Mouse (Mus musculus): ENCODE data around the gene Fam69b. TPM values are rescaled to one million over a fixed set of nuclear protein-coding genes. Genes with fewer than 3 reads are reported as not detected.
"Not testable (repeated sequence)": the region's sequence is repeated elsewhere in the genome, so short reads cannot be mapped to it uniquely, and the experiment has no call there.

The Fam69b gene
- polyA plus RNA-seq, 1 experiment, result 4.2 TPM

DNA sequence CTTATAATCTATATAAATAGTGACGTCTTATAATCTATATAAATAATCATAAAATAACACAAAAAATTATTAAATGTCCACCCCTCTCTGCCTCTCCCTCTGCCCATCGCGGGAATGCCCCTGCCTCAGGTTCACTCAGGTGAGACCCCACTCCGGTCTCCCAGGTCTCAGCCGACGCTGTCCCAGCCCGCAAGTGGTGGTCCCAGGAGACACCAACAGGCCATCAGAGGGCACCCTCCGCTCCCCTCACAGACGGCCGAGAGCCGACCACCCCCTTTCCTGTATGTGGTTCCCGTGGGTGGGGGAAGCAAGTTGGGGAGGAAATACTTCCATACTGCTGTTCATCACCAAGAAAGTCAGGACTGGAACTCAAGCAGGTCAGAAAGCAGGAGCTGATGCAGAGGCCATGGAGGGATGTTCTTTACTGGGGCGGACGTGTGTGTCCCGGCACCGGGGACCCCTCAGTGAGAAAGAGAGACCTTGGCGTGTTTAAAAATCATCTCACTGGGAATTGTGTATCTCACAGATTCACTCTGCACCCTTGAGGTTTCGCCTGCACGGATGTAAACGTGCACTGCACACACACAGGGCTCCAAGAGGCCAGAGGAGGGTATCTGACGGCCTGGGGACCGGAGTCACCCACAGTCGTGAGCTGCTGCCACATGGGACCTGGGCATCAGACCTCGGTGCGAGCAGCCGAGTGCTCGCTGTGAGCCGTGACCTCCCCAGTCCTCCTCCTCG, 33.7 kb downstream of the Fam69b start:
- H3K4me3 ChIP-seq (replicated peaks; ENCODE audit: control insufficient read depth, low read depth, low read length), result no peak overlapping the region
- H3K4me1 ChIP-seq (ENCODE audit: control insufficient read depth, insufficient read depth, low read length), result no peaks in the 10 kb centered on the region; the same call in 1 of the 2 replicates
- 49% methylated on average over 29 of the region's 29 CpGs for WGBS
- no peak overlapping the region for H3K27ac ChIP-seq (ENCODE audit: control insufficient read depth, insufficient read depth, low read depth, low read length, poor library complexity)
- TF ChIP-seq POLR2A (IDR thresholded peaks at IDR 0.05; ENCODE audit: borderline replicate concordance, control insufficient read depth, low read depth, low read length) (no peak), CTCF (IDR thresholded peaks at IDR 0.05; ENCODE audit: control insufficient read depth, insufficient read depth, low read length) (no peak)

DNA sequence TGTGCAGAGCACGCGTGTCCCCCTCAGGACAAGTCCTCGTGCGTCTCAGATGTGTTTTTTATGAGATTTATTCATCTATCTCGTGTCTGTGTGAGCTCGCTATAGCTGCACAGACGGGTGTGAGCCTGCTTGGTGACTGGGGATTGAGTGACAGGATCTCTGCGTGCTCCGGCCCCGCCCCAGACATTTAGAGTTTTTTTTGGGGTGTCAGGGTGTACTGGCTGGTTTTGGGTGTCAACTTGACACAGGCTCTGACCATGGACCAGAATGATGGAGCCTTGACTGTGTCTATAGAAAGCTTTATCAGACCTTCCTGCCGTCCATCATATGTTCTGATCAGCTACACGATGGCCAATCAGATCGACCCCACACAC, 34.2 kb downstream of the Fam69b start:
- Histone ChIP-seq H3K4me3 (replicated peaks; ENCODE audit: control insufficient read depth, low read depth, low read length) (no peak overlapping the region), H3K27ac (ENCODE audit: control insufficient read depth, insufficient read depth, low read depth, low read length, poor library complexity) (no peak overlapping the region), H3K4me1 (ENCODE audit: control insufficient read depth, insufficient read depth, low read length) (no peaks in the 10 kb centered on the region; the same call in 1 of the 2 replicates)
- 81% methylated on average over 13 of the region's 13 CpGs for WGBS
- no peak for TF ChIP-seq POLR2A (IDR thresholded peaks at IDR 0.05; ENCODE audit: borderline replicate concordance, control insufficient read depth, low read depth, low read length)
- TF ChIP-seq CTCF (IDR thresholded peaks at IDR 0.05; ENCODE audit: control insufficient read depth, insufficient read depth, low read length), result no peak

DNA sequence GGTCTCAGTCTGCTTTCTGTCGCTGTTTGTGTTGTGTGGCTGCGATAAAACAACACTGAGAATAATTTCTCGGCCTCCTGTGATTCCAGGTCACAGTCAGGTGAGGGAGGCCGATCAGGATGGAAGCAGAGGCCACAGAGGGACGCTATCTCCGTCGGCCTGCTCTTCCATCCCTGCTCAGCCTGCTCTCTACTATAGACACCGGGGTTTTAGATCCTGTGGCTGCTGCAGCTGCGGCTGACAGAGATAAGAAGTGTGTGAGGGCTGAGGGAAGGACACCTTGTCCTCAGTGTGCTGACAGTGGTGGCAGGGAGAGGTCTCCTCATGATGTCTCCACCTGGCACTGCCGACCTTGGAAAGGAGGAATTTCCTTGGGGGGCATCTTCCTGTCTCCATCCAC, 34.9 kb downstream of the Fam69b start:
- no peak for TF ChIP-seq CTCF (IDR thresholded peaks at IDR 0.05; ENCODE audit: control insufficient read depth, insufficient read depth, low read length)
- TF ChIP-seq POLR2A (IDR thresholded peaks at IDR 0.05; ENCODE audit: borderline replicate concordance, control insufficient read depth, low read depth, low read length), result no peak
- Histone ChIP-seq H3K27ac (ENCODE audit: control insufficient read depth, insufficient read depth, low read depth, low read length, poor library complexity) (no peak overlapping the region), H3K4me1 (ENCODE audit: control insufficient read depth, insufficient read depth, low read length) (peaks cover 1% of the 10 kb centered on the region; the same call in 1 of the 2 replicates), H3K4me3 (replicated peaks; ENCODE audit: control insufficient read depth, low read depth, low read length) (no peak overlapping the region)
- 64% methylated on average over 10 of the region's 10 CpGs for WGBS

GRCm38 (mm10) chr2:26663551-26663950, 35.3 kb downstream of the Fam69b start:
- not testable (repeated sequence) for H3K4me1 ChIP-seq (ENCODE audit: control insufficient read depth, insufficient read depth, low read length); H3K4me3 ChIP-seq (replicated peaks; ENCODE audit: control insufficient read depth, low read depth, low read length); H3K27ac ChIP-seq (ENCODE audit: control insufficient read depth, insufficient read depth, low read depth, low read length, poor library complexity)
- WGBS, result 70% methylated on average over 1 of the region's 1 CpGs
- TF ChIP-seq CTCF (IDR thresholded peaks at IDR 0.05; ENCODE audit: control insufficient read depth, insufficient read depth, low read length), result peak; percentile 36; the same call in 1 of the 2 replicates

- TF ChIP-seq CTCF (IDR thresholded peaks at IDR 0.05; ENCODE audit: control insufficient read depth, insufficient read depth, low read length), result no peak
- TF ChIP-seq POLR2A (IDR thresholded peaks at IDR 0.05; ENCODE audit: borderline replicate concordance, control insufficient read depth, low read depth, low read length), result no peak
- no peak overlapping the region for H3K4me3 ChIP-seq (replicated peaks; ENCODE audit: control insufficient read depth, low read depth, low read length)
- H3K27ac ChIP-seq (ENCODE audit: control insufficient read depth, insufficient read depth, low read depth, low read length, poor library complexity), result no peak overlapping the region
- H3K4me1 ChIP-seq (ENCODE audit: control insufficient read depth, insufficient read depth, low read length), result peaks cover 3% of the 10 kb centered on the region; the same call in 1 of the 2 replicates
Observed at GRCm38 (mm10) chr2:26668746-26669145, 40.5 kb downstream of the Fam69b start.

DNA sequence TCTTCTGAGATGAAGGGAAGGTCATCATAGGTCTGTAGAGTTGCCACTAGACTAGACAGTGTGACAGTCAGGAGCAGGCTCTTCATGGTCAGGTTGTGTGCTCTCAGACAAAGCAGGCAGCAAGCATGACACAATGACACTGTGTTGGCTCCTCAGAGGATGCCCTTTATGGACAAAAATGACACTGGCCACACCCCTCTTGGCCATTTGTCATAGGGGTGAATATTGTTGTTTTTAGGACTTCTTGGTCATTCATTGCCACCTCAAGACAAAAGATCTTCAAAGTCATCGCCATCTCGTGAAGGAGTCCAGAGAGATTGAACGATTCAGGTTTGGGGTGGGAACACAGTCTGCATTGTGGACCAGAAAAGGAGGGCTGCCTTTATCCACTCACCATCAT, 42.9 kb downstream of the Fam69b start, which contains the start of gene Lcn4:
TSS of gene Lcn4 (minus strand) at position 101 of the 400 bp plus-strand sequence.
- H3K27ac ChIP-seq (ENCODE audit: control insufficient read depth, insufficient read depth, low read depth, low read length, poor library complexity), result no peak within 1 kb of the TSS
- H3K4me3 ChIP-seq (replicated peaks; ENCODE audit: control insufficient read depth, low read depth, low read length), result no peak within 1 kb of the TSS
- TF ChIP-seq CTCF (IDR thresholded peaks at IDR 0.05; ENCODE audit: control insufficient read depth, insufficient read depth, low read length) (no peak), POLR2A (IDR thresholded peaks at IDR 0.05; ENCODE audit: borderline replicate concordance, control insufficient read depth, low read depth, low read length) (no peak)
- peaks cover 3% of the 10 kb centered on the region; the same call in 1 of the 2 replicates for H3K4me1 ChIP-seq (ENCODE audit: control insufficient read depth, insufficient read depth, low read length)
- WGBS, result 74% methylated on average over 3 of the region's 3 CpGs

Other genes starting within 250 kb of the Fam69b start
- 25.2 and 42.6 TPM in 2 replicates for gene Snapc4, start 247.8 kb upstream of the Fam69b start, polyA plus RNA-seq (2011; ENCODE audit: insufficient read depth, insufficient read length, low replicate concordance, missing spikeins)
- gene Entr1, start 239.1 kb upstream of the Fam69b start, polyA plus RNA-seq (2011; ENCODE audit: insufficient read depth, insufficient read length, low replicate concordance, missing spikeins), result 56.8 and 78.4 TPM in 2 replicates
- 25.5 and 34.2 TPM in 2 replicates for gene Pmpca, start 239.1 kb upstream of the Fam69b start, polyA plus RNA-seq (2011; ENCODE audit: insufficient read depth, insufficient read length, low replicate concordance, missing spikeins)
- 10.7 and 21.5 TPM in 2 replicates for gene Inpp5e, start 219.3 kb upstream of the Fam69b start, polyA plus RNA-seq (2011; ENCODE audit: insufficient read depth, insufficient read length, low replicate concordance, missing spikeins)
- gene Sec16a, start 183.2 kb upstream of the Fam69b start, polyA plus RNA-seq (2011; ENCODE audit: insufficient read depth, insufficient read length, low replicate concordance, missing spikeins), result 5.8 and 30.1 TPM in 2 replicates
- gene Notch1, start 111.8 kb upstream of the Fam69b start, polyA plus RNA-seq (2011; ENCODE audit: insufficient read depth, insufficient read length, low replicate concordance, missing spikeins), result 21.8 and 36.9 TPM in 2 replicates
- gene Egfl7, start 48.4 kb upstream of the Fam69b start, polyA plus RNA-seq (2011; ENCODE audit: insufficient read depth, insufficient read length, low replicate concordance, missing spikeins), result 91.0 and 128 TPM in 2 replicates
- not detected in 2 replicates for gene Gm20532, start 41.8 kb upstream of the Fam69b start, polyA plus RNA-seq (2011; ENCODE audit: insufficient read depth, insufficient read length, low replicate concordance, missing spikeins)
- 10.6 and 32.5 TPM in 2 replicates for gene Agpat2, start 24.0 kb upstream of the Fam69b start, polyA plus RNA-seq (2011; ENCODE audit: insufficient read depth, insufficient read length, low replicate concordance, missing spikeins)
- gene Lcn4, start 42.8 kb downstream of the Fam69b start, polyA plus RNA-seq (2011; ENCODE audit: insufficient read depth, insufficient read length, low replicate concordance, missing spikeins), result not detected in 2 replicates
- not detected in 2 replicates for gene Abo, start 236.5 kb downstream of the Fam69b start, polyA plus RNA-seq (2011; ENCODE audit: insufficient read depth, insufficient read length, low replicate concordance, missing spikeins)

Data from bone marrow, adult 2 months (tissue).